In genomic region chr5:124359641-124360040, GRCm38 (mm10) we compare ENCODE assay signal across 13 mouse cellular contexts. TPM values are rescaled to one million over a fixed set of nuclear protein-coding genes. Genes with fewer than 3 reads are reported as not detected.
A peak's percentile ranks its signal among the peaks of the same experiment; 100 is the strongest.
DNase-seq lines count a peak whose midpoint lies in the region; ATAC-seq and TF ChIP-seq lines count a peak whose summit lies in the region.
"Had no signal": no experiment of that assay in that cellular context is flagged by ENCODE, and none has a peak within 500 bp of the region (broad histone marks: within the 10 kb centered on the region; RNA-seq: fewer than 3 reads in every experiment).

No protein-coding gene starts in this region.

- no peak for ATAC-seq in kidney, postnatal 0 days (replicated peaks; ENCODE audit: low FRiP score, low read depth)
- no peak for ATAC-seq in kidney, embryonic 15.5 days (replicated peaks; ENCODE audit: low FRiP score)
- ATAC-seq in Patski = no peak
- ATAC-seq in megakaryocyte progenitor cell, adult 5-6 weeks (replicated peaks; ENCODE audit: poor library complexity) = peak; percentile 83

- H3K27me3 ChIP-seq in kidney, postnatal 0 days (ENCODE audit: insufficient read depth, low read length) = no peaks in the 10 kb centered on the region
- no peaks in the 10 kb centered on the region for H3K27me3 ChIP-seq in kidney, embryonic 15.5 days
- H3K27me3 ChIP-seq in Patski = no peaks in the 10 kb centered on the region
- H3K27me3 ChIP-seq: limb, embryonic 12.5 days; neural tube, embryonic 12.5 days had no signal

- in situ Hi-C loops in Patski (cut with MboI; ENCODE audit: low pct_unique_long_range_greater_than_20kb) = no loop called here

- no peak overlapping the region for H3K27ac ChIP-seq in kidney, postnatal 0 days
- no peak overlapping the region for H3K27ac ChIP-seq in kidney, embryonic 15.5 days
- H3K27ac ChIP-seq: limb, embryonic 12.5 days; macrophage; neural tube, embryonic 12.5 days had no signal

- WGBS in kidney, postnatal 0 days = 76% methylated on average over 2 of the region's 2 CpGs
- 84% methylated on average over 2 of the region's 2 CpGs for WGBS in kidney, embryonic 15.5 days

- no peak overlapping the region for H3K9ac ChIP-seq in kidney, postnatal 0 days (ENCODE audit: low read depth, low read length)
- H3K9ac ChIP-seq in kidney, embryonic 15.5 days = no peak overlapping the region
- H3K9ac ChIP-seq: limb, embryonic 12.5 days; neural tube, embryonic 12.5 days had no signal

- H3K4me2 ChIP-seq in kidney, postnatal 0 days (ENCODE audit: low read length) = no peak overlapping the region
- H3K4me2 ChIP-seq in kidney, embryonic 15.5 days = no peak overlapping the region
- H3K4me2 ChIP-seq: limb, embryonic 12.5 days; neural tube, embryonic 12.5 days had no signal

- POLR2A ChIA-PET in Patski (lab: Charles Lee) = interaction anchor here (0.7 kb wide), 1 partner anchor 32 kb away, joined by 3 read pairs; no protein-coding TSS in a partner anchor

- peak; percentile 57 for TF ChIP-seq CTCF in kidney, postnatal 0 days (IDR thresholded peaks at IDR 0.05; ENCODE audit: low read depth)
- TF ChIP-seq CTCF in Patski (IDR thresholded peaks at IDR 0.05) = peak; percentile 54

- no peaks in the 10 kb centered on the region for H3K9me3 ChIP-seq in kidney, postnatal 0 days (replicated peaks; ENCODE audit: low read length)
- H3K9me3 ChIP-seq in kidney, embryonic 15.5 days (replicated peaks) = no peaks in the 10 kb centered on the region
- H3K9me3 ChIP-seq: limb, embryonic 12.5 days; neural tube, embryonic 12.5 days had no signal

- DNase-seq in kidney, postnatal 0 days (ENCODE audit: low spot score) = peak; percentile 48
- DNase-seq in B cell, adult 2 months = peak; percentile 19 to 33
- DNase-seq in Patski (ENCODE audit: low read depth, low spot score) = no peak
- no peak for DNase-seq in right cerebral cortex, postnatal 4 days
- DNase-seq in spleen, postnatal 36 days (ENCODE audit: low spot score in 2 of 2) = no peak
- DNase-seq: cerebellum, postnatal 25 days; gastrocnemius, postnatal 14 days; kidney, adult 2 months had no signal

- CTCF ChIA-PET in Patski (lab: Charles Lee) = interaction anchor here (0.6 to 1.5 kb wide), 3 partner anchors 12 to 68 kb away, joined by 3 to 6 read pairs (median 4); no protein-coding TSS in a partner anchor

- no peaks in the 10 kb centered on the region; the same call in 1 of the 2 replicates for H3K4me1 ChIP-seq in kidney, postnatal 0 days (replicated peaks; ENCODE audit: insufficient read depth, low read length)
- H3K4me1 ChIP-seq in kidney, embryonic 15.5 days = peaks cover 6% of the 10 kb centered on the region; the same call in 1 of the 2 replicates
- H3K4me1 ChIP-seq: limb, embryonic 12.5 days; neural tube, embryonic 12.5 days had no signal

- H3K4me3 ChIP-seq in kidney, postnatal 0 days (replicated peaks; ENCODE audit: low read depth, low read length) = no peak overlapping the region
- no peak overlapping the region for H3K4me3 ChIP-seq in kidney, embryonic 15.5 days (replicated peaks)
- H3K4me3 ChIP-seq: limb, embryonic 12.5 days; neural tube, embryonic 12.5 days had no signal

- no peaks in the 10 kb centered on the region for H3K36me3 ChIP-seq in kidney, postnatal 0 days (ENCODE audit: insufficient read depth, low read length)
- H3K36me3 ChIP-seq in kidney, embryonic 15.5 days = no peaks in the 10 kb centered on the region
- H3K36me3 ChIP-seq: limb, embryonic 12.5 days; neural tube, embryonic 12.5 days had no signal

RNA-seq across cellular contexts. Expression of gene Cdk2ap1, which starts 3.2 kb away (rescaled TPM):
- 57.7 and 131 TPM in 2 replicates for polyA plus RNA-seq in kidney, postnatal 0 days (2015; fragmentation: Nextera tagmentation; extraction: Ambion mirVana)
- polyA plus RNA-seq in kidney, embryonic 15.5 days (2015; fragmentation: Nextera tagmentation; extraction: Ambion mirVana) = 39.0 and 44.9 TPM in 2 replicates
- 231 TPM for polyA plus RNA-seq in Patski (2021)
- 256 and 268 TPM in 2 replicates for total RNA-seq in megakaryocyte progenitor cell, adult 5-6 weeks (2015)
- total RNA-seq in megakaryocyte progenitor cell, adult 5-6 weeks (2017) = 174 and 218 TPM in 2 replicates

RNA-seq across cellular contexts. Expression of gene 2810006K23Rik, which starts 31.8 kb away (rescaled TPM):
- polyA plus RNA-seq in kidney, postnatal 0 days (2015; fragmentation: Nextera tagmentation; extraction: Ambion mirVana) = 12.0 and 13.9 TPM in 2 replicates
- polyA plus RNA-seq in kidney, embryonic 15.5 days (2015; fragmentation: Nextera tagmentation; extraction: Ambion mirVana) = 20.0 and 21.7 TPM in 2 replicates
- polyA plus RNA-seq in Patski (2021) = 17.0 TPM
- total RNA-seq in megakaryocyte progenitor cell, adult 5-6 weeks (2015) = 12.8 and 15.7 TPM in 2 replicates
- 18.9 and 22.1 TPM in 2 replicates for total RNA-seq in megakaryocyte progenitor cell, adult 5-6 weeks (2017)

RNA-seq across cellular contexts. Expression of gene Mphosph9, which starts 31.9 kb away (rescaled TPM):
- 5.2 and 6.0 TPM in 2 replicates for polyA plus RNA-seq in kidney, postnatal 0 days (2015; fragmentation: Nextera tagmentation; extraction: Ambion mirVana)
- polyA plus RNA-seq in kidney, embryonic 15.5 days (2015; fragmentation: Nextera tagmentation; extraction: Ambion mirVana) = 13.4 TPM in 2 replicates
- polyA plus RNA-seq in Patski (2021) = 14.0 TPM
- total RNA-seq in megakaryocyte progenitor cell, adult 5-6 weeks (2015) = 16.6 and 18.3 TPM in 2 replicates
- 18.9 and 25.2 TPM in 2 replicates for total RNA-seq in megakaryocyte progenitor cell, adult 5-6 weeks (2017)

Comparison
In these comparisons a context has a peak if more than half of its experiments do, and no peak if none do; other contexts are left out.
1. DNase-seq: peak in kidney, postnatal 0 days (single experiment) and B cell, adult 2 months (2 of 2); none in Patski (single experiment), right cerebral cortex, postnatal 4 days (single experiment) and spleen, postnatal 36 days (0 of 2).